Mouse (Mus musculus) layer of hippocampus, adult 6 months (tissue): ENCODE data around the gene Nudcd2. TPM values are rescaled to one million over a fixed set of nuclear protein-coding genes. Genes with fewer than 3 reads are reported as not detected.

Source experiments
- long read RNA-seq, 2 experiments: library from polyadenylated mRNA; unstranded; transcript quantifications; one replicate each; pipeline ENCODE4 v2.0.0; 2019 to 2020
- polyA plus RNA-seq: library from polyadenylated mRNA; unstranded; fragments of <200 nt; fragmentation: Nextera tagmentation; gene quantifications from 2 replicates; pipeline ENCODE4 v1.2.3, GENCODE M21; 2021

Nudcd2 gene
- 22.5 and 24.4 TPM in 2 replicates for polyA plus RNA-seq
- long read RNA-seq, experiment 1, transcript Nudcd2-201 (4 exons, 1,577 nt): major isoform, 21 of 24 reads
- long read RNA-seq, experiment 1, partial matches to known transcripts: 0 of 24 reads
- long read RNA-seq, experiment 1, other reads (novel, unspliced or antisense): 1 of 24 reads
- long read RNA-seq, experiment 2, transcript Nudcd2-204 (4 exons, 577 nt): minor isoform, 6 of 79 reads
- long read RNA-seq, experiment 2, transcript Nudcd2-201 (4 exons, 1,577 nt): major isoform, 67 of 79 reads
- long read RNA-seq, experiment 2, partial matches to known transcripts: 0 of 79 reads
- long read RNA-seq, experiment 2, other reads (novel, unspliced or antisense): 3 of 79 reads

DNA sequence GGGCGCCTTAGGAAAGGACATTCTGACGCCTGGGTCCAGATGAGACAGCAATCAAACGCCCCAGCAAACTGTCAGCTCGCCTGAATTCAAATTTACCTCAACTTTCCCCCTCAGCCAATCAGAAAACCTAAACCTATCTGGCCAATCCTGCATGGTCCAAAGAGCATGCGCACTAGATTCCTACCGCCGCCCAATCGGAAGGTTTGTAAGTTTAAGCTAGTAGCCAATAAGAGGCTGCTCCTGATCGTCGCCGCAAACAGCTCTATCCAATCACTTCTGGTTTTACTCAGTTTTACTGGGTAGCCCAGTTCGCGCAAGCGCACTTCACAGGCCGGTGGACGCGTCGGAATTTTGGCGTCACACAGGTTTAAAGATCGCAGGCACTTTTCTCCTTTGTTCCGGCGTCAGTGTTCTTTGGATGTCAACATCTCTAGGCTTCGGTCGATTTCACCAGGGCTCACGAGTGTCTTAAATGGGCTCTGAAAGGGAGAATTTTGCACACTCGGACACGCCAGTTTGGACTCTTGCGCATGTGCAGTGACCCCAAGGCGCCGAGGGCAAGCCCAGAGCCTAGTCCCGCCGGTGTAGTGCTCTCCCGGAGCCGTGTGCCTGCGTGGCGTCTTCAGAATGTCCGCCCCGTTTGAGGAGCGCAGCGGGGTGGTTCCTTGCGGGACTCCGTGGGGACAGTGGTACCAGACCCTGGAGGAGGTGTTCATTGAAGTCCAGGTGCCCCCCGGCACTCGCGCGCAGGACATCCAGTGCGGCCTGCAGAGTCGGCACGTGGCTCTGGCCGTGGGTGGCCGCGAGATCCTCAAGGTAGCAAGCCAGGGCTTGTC, at the start of gene Nudcd2, which contains the start of gene Hmmr:
Gene Nudcd2, plus strand, starts transcription at position 329 of the 836 bp plus-strand sequence.
Gene Hmmr, minus strand, starts transcription at position 84 of the 836 bp plus-strand sequence.

DNA sequence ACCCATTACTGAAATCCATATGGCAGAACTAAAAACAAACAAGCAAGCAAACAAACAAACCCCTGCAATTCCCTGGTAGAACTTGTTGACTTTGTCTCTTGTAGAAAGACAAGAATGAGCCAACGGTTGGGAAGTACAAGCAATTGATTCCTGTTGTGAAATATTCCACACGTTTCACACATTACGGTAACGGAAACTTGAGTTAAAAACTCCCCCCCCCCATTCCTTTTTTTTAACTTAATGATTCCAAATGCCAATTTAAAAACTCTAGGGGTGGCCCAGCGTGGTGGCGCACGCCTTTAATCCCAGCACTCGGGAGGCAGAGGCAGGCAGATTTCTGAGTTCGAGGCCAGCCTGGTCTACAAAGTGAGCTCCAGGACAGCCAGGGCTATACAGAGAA, 38.4 kb upstream of the Nudcd2 start, which contains the start of gene Mat2b:
Gene Mat2b, minus strand, starts transcription at position 101 of the 400 bp plus-strand sequence.

DNA sequence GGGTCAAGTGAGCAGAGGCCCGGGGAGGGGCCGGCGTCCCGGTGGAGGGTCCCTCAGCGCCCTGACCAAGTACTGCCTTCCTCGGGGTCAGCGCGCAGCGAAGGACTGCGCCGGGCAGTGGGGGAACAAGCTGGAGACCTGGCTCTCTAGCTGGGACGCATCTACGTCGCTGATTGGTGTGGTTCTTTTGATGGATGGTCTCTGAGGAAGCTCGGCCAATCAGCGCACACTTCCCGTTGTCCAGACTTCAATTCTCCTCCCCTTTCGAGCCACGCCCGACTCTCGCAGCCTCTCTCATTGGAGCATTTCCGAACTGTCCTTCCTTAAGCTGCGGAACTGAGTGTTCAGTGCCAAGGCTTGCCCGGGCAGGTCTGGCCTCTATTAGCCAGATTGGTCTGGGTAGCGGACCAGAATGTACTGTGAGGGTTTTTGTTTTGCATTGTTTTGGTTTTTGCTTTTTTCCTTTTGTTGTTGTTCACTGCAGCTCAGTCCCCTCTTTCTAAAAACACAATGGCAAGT, 21.7 kb downstream of the Nudcd2 start, which contains the start of gene Ccng1:
Gene Ccng1, minus strand, starts transcription at position 203 of the 519 bp plus-strand sequence.

Other genes with a start within 250 kb of the Nudcd2 start
- gene Mat2b, start 38.5 kb upstream of the Nudcd2 start, polyA plus RNA-seq: 122 and 126 TPM in 2 replicates
- gene Hmmr, start 245 bp upstream of the Nudcd2 start, polyA plus RNA-seq: 0.21 and 0.33 TPM in 2 replicates
- gene Ccng1, start 21.6 kb downstream of the Nudcd2 start, polyA plus RNA-seq: 38.6 and 41.3 TPM in 2 replicates